Comparison of ENCODE assay signal across 12 mouse cellular contexts in genomic region chr15:101262502-101262901, GRCm38 (mm10). TPM values are rescaled to one million over a fixed set of nuclear protein-coding genes. Genes with fewer than 3 reads are reported as not detected.
DNase-seq lines count a peak whose midpoint lies in the region; ATAC-seq and TF ChIP-seq lines count a peak whose summit lies in the region.
"Had no signal": no experiment of that assay in that cellular context is flagged by ENCODE, and none has a peak within 500 bp of the region (broad histone marks: within the 10 kb centered on the region; RNA-seq: fewer than 3 reads in every experiment).

No protein-coding gene starts in this region.

- H3K27me3 ChIP-seq in forebrain, embryonic 10.5 days (ENCODE audit: poor library complexity, severe bottlenecking): peaks cover 37% of the 10 kb centered on the region
- peaks cover 22% of the 10 kb centered on the region; the same call in 1 of the 2 replicates for H3K27me3 ChIP-seq in forebrain, embryonic 15.5 days
- H3K27me3 ChIP-seq in heart, embryonic 15.5 days: no peaks in the 10 kb centered on the region
- no peaks in the 10 kb centered on the region for H3K27me3 ChIP-seq in lung, embryonic 14.5 days (ENCODE audit: insufficient read depth, low read length)
- peaks cover 39% of the 10 kb centered on the region for H3K27me3 ChIP-seq in midbrain, embryonic 10.5 days (ENCODE audit: low read depth, poor library complexity, severe bottlenecking)

- H3K36me3 ChIP-seq in forebrain, embryonic 10.5 days (replicated peaks): 0 out of 2 replicates have a peak, but pooled peaks cover 4% of the 10 kb centered on the region
- H3K36me3 ChIP-seq in forebrain, embryonic 15.5 days: no peaks in the 10 kb centered on the region
- no peaks in the 10 kb centered on the region for H3K36me3 ChIP-seq in heart, embryonic 15.5 days
- H3K36me3 ChIP-seq in lung, embryonic 14.5 days (ENCODE audit: insufficient read depth): no peaks in the 10 kb centered on the region
- H3K36me3 ChIP-seq in midbrain, embryonic 10.5 days: no peaks in the 10 kb centered on the region
- H3K36me3 ChIP-seq: midbrain, embryonic 13.5 days had no signal

- H3K9ac ChIP-seq in forebrain, embryonic 15.5 days (replicated peaks): no peak overlapping the region
- no peak overlapping the region for H3K9ac ChIP-seq in heart, embryonic 15.5 days
- no peak overlapping the region for H3K9ac ChIP-seq in lung, embryonic 14.5 days
- H3K9ac ChIP-seq: midbrain, embryonic 13.5 days had no signal

- DNase-seq in forebrain, embryonic 10.5 days (ENCODE audit: extremely low spot score, low spot score): no peak
- DNase-seq in 416B (ENCODE audit: low read depth): peak; percentile 80
- peak; percentile 44 for DNase-seq in lung, embryonic 14.5 days
- no peak for DNase-seq in midbrain, embryonic 10.5 days (ENCODE audit: low spot score)
- no peak for DNase-seq in yolk sac, embryonic 10.5 days (ENCODE audit: low spot score)
- DNase-seq in right cerebral cortex, postnatal 10 days (ENCODE audit: low spot score in 2 of 2): no peak
- DNase-seq: cerebellum, adult 18-20 months; kidney, postnatal 25 days; right cerebral cortex, adult 18-20 months had no signal

- no peak overlapping the region for H3K4me3 ChIP-seq in forebrain, embryonic 10.5 days
- no peak overlapping the region for H3K4me3 ChIP-seq in forebrain, embryonic 15.5 days
- no peak overlapping the region for H3K4me3 ChIP-seq in heart, embryonic 15.5 days
- H3K4me3 ChIP-seq in lung, embryonic 14.5 days (ENCODE audit: low read depth, low read length): no peak overlapping the region
- no peak overlapping the region for H3K4me3 ChIP-seq in midbrain, embryonic 10.5 days
- H3K4me3 ChIP-seq: midbrain, embryonic 13.5 days had no signal

- no peak overlapping the region for H3K4me2 ChIP-seq in forebrain, embryonic 15.5 days (replicated peaks)
- 0 out of 2 replicates have a peak overlapping the region, but pooled peaks have one; percentile 1 for H3K4me2 ChIP-seq in heart, embryonic 15.5 days
- no peak overlapping the region for H3K4me2 ChIP-seq in lung, embryonic 14.5 days
- H3K4me2 ChIP-seq: midbrain, embryonic 13.5 days had no signal

- H3K4me1 ChIP-seq in forebrain, embryonic 10.5 days: peaks cover 44% of the 10 kb centered on the region
- H3K4me1 ChIP-seq in forebrain, embryonic 15.5 days: peaks cover 20% of the 10 kb centered on the region
- peaks cover 55% of the 10 kb centered on the region for H3K4me1 ChIP-seq in heart, embryonic 15.5 days (replicated peaks)
- H3K4me1 ChIP-seq in lung, embryonic 14.5 days (ENCODE audit: insufficient read depth): peaks cover 26% of the 10 kb centered on the region
- H3K4me1 ChIP-seq in midbrain, embryonic 10.5 days: peaks cover 40% of the 10 kb centered on the region

- no peak for ATAC-seq in forebrain, embryonic 15.5 days (replicated peaks)
- ATAC-seq in heart, embryonic 15.5 days (replicated peaks; ENCODE audit: insufficient number of reproducible peaks, insufficient read depth, low FRiP score, low read depth): no peak; the same call in 1 of the 2 replicates
- ATAC-seq in lung, embryonic 14.5 days (ENCODE audit: insufficient read depth): no peak
- ATAC-seq: midbrain, embryonic 13.5 days had no signal

- 64% methylated on average over 5 of the region's 5 CpGs for WGBS in forebrain, embryonic 10.5 days
- WGBS in forebrain, embryonic 15.5 days: 72% methylated on average over 5 of the region's 5 CpGs
- WGBS in heart, embryonic 15.5 days: 71% methylated on average over 5 of the region's 5 CpGs
- WGBS in lung, embryonic 14.5 days: 65% methylated on average over 5 of the region's 5 CpGs
- WGBS in midbrain, embryonic 10.5 days: 68% methylated on average over 5 of the region's 5 CpGs

- peak overlapping the region; percentile 2; the same call in 1 of the 2 replicates for H3K27ac ChIP-seq in forebrain, embryonic 10.5 days
- H3K27ac ChIP-seq in forebrain, embryonic 15.5 days (replicated peaks): no peak overlapping the region
- H3K27ac ChIP-seq in heart, embryonic 15.5 days: peak overlapping the region; percentile 93
- peak overlapping the region; percentile 92; the same call in 1 of the 2 replicates for H3K27ac ChIP-seq in lung, embryonic 14.5 days (ENCODE audit: low read depth)
- H3K27ac ChIP-seq in midbrain, embryonic 10.5 days (replicated peaks): no peak overlapping the region
- H3K27ac ChIP-seq: midbrain, embryonic 13.5 days had no signal

- H3K9me3 ChIP-seq in forebrain, embryonic 10.5 days: no peaks in the 10 kb centered on the region
- H3K9me3 ChIP-seq in forebrain, embryonic 15.5 days: no peaks in the 10 kb centered on the region
- no peaks in the 10 kb centered on the region for H3K9me3 ChIP-seq in heart, embryonic 15.5 days (replicated peaks)
- H3K9me3 ChIP-seq in lung, embryonic 14.5 days (ENCODE audit: low read depth, low read length): no peaks in the 10 kb centered on the region
- no peaks in the 10 kb centered on the region for H3K9me3 ChIP-seq in midbrain, embryonic 10.5 days (replicated peaks)
- H3K9me3 ChIP-seq: midbrain, embryonic 13.5 days had no signal

- TF ChIP-seq CTCF in lung, embryonic 14.5 days (IDR thresholded peaks at IDR 0.05; ENCODE audit: low read depth): no peak

RNA-seq across cellular contexts. Expression of gene Nr4a1, which starts 8.4 kb away (rescaled TPM):
- polyA plus RNA-seq in forebrain, embryonic 10.5 days (2016; fragmentation: Nextera tagmentation; extraction: Ambion mirVana): 3.7 and 5.2 TPM in 2 replicates
- 3.7 and 4.3 TPM in 2 replicates for polyA plus RNA-seq in forebrain, embryonic 15.5 days (2015; fragmentation: Nextera tagmentation; extraction: Ambion mirVana)
- 10.6 and 12.5 TPM in 2 replicates for polyA plus RNA-seq in heart, embryonic 15.5 days (2015; fragmentation: Nextera tagmentation; extraction: Ambion mirVana)
- polyA plus RNA-seq in lung, embryonic 14.5 days (2014; fragmentation: Nextera tagmentation; extraction: Ambion mirVana): 8.8 TPM in 2 replicates
- polyA plus RNA-seq in midbrain, embryonic 10.5 days (2016; fragmentation: Nextera tagmentation; extraction: Ambion mirVana): 2.8 and 2.9 TPM in 2 replicates

RNA-seq across cellular contexts. Expression of gene Atg101, which starts 21.6 kb away (rescaled TPM):
- 77.2 and 77.8 TPM in 2 replicates for polyA plus RNA-seq in forebrain, embryonic 10.5 days (2016; fragmentation: Nextera tagmentation; extraction: Ambion mirVana)
- polyA plus RNA-seq in forebrain, embryonic 15.5 days (2015; fragmentation: Nextera tagmentation; extraction: Ambion mirVana): 86.4 and 86.8 TPM in 2 replicates
- polyA plus RNA-seq in heart, embryonic 15.5 days (2015; fragmentation: Nextera tagmentation; extraction: Ambion mirVana): 52.0 and 59.9 TPM in 2 replicates
- 59.1 and 64.7 TPM in 2 replicates for polyA plus RNA-seq in lung, embryonic 14.5 days (2014; fragmentation: Nextera tagmentation; extraction: Ambion mirVana)
- polyA plus RNA-seq in midbrain, embryonic 10.5 days (2016; fragmentation: Nextera tagmentation; extraction: Ambion mirVana): 80.8 TPM in 2 replicates

RNA-seq across cellular contexts. Expression of gene 6030408B16Rik, which starts 30.5 kb away (rescaled TPM):
- polyA plus RNA-seq in forebrain, embryonic 10.5 days (2016; fragmentation: Nextera tagmentation; extraction: Ambion mirVana): 0.07 and 0.27 TPM in 2 replicates
- 0.37 and 0.48 TPM in 2 replicates for polyA plus RNA-seq in forebrain, embryonic 15.5 days (2015; fragmentation: Nextera tagmentation; extraction: Ambion mirVana)
- polyA plus RNA-seq in heart, embryonic 15.5 days (2015; fragmentation: Nextera tagmentation; extraction: Ambion mirVana): 3.1 and 4.8 TPM in 2 replicates
- polyA plus RNA-seq in lung, embryonic 14.5 days (2014; fragmentation: Nextera tagmentation; extraction: Ambion mirVana): 41.0 and 41.4 TPM in 2 replicates
- 0.06 and 0.22 TPM in 2 replicates for polyA plus RNA-seq in midbrain, embryonic 10.5 days (2016; fragmentation: Nextera tagmentation; extraction: Ambion mirVana)

RNA-seq across cellular contexts. Expression of gene Grasp, which starts 38.5 kb away (rescaled TPM):
- 2.6 and 4.1 TPM in 2 replicates for polyA plus RNA-seq in forebrain, embryonic 10.5 days (2016; fragmentation: Nextera tagmentation; extraction: Ambion mirVana)
- 1.3 and 1.7 TPM in 2 replicates for polyA plus RNA-seq in forebrain, embryonic 15.5 days (2015; fragmentation: Nextera tagmentation; extraction: Ambion mirVana)
- polyA plus RNA-seq in heart, embryonic 15.5 days (2015; fragmentation: Nextera tagmentation; extraction: Ambion mirVana): 3.3 and 5.0 TPM in 2 replicates
- polyA plus RNA-seq in lung, embryonic 14.5 days (2014; fragmentation: Nextera tagmentation; extraction: Ambion mirVana): 7.8 and 10.4 TPM in 2 replicates
- polyA plus RNA-seq in midbrain, embryonic 10.5 days (2016; fragmentation: Nextera tagmentation; extraction: Ambion mirVana): 3.2 and 4.2 TPM in 2 replicates

Comparison
In these comparisons a context has a peak if more than half of its experiments do, and no peak if none do; other contexts are left out.
1. H3K27ac ChIP-seq: peak in forebrain, embryonic 10.5 days (single experiment), heart, embryonic 15.5 days (single experiment) and lung, embryonic 14.5 days (single experiment); none in forebrain, embryonic 15.5 days (single experiment) and midbrain, embryonic 10.5 days (single experiment).
2. DNase-seq: peak in 416B (single experiment) and lung, embryonic 14.5 days (single experiment); none in forebrain, embryonic 10.5 days (single experiment), midbrain, embryonic 10.5 days (single experiment), yolk sac, embryonic 10.5 days (single experiment) and right cerebral cortex, postnatal 10 days (0 of 2).